Mouse (Mus musculus) olfactory bulb, adult 2 months (tissue): ENCODE measurements around the gene Plcd1.

Source experiments
- CTCF ChIP-seq: fragments of 200-500 bp; IDR thresholded peaks from 2 replicates; pipeline ENCODE4 v1.5.1; 2012; ENCODE audit warnings: low read depth, mild to moderate bottlenecking, low read length, moderate library complexity; ENCODE audit not compliant: insufficient read depth
- POLR2A ChIP-seq: fragments of 200-500 bp; IDR thresholded peaks from 2 replicates; pipeline ENCODE4 v1.6.1; 2012; ENCODE audit warnings: mild to moderate bottlenecking, low read depth, low read length, moderate library complexity; ENCODE audit not compliant: insufficient read depth

- TF ChIP-seq CTCF (no peak), POLR2A (no peak)
Observed at GRCm38 (mm10) chr9:119064296-119064695, 29.0 kb downstream of the Plcd1 start.
